Mouse (Mus musculus): Measurements from ENCODE around the gene Lrig1. TPM values are rescaled to one million over a fixed set of nuclear protein-coding genes. Genes with fewer than 3 reads are reported as not detected.

Lrig1 gene
- total and polyA plus RNA-seq, 2 experiments from 2014 or later = 10.7 to 53.3 TPM

GRCm38 (mm10) chr6:94620801-94621301, 79.1 kb downstream of the Lrig1 start:
- H3K27me3 ChIP-seq (ENCODE audit: insufficient read depth, low read length) = no peaks in the 10 kb centered on the region

DNA sequence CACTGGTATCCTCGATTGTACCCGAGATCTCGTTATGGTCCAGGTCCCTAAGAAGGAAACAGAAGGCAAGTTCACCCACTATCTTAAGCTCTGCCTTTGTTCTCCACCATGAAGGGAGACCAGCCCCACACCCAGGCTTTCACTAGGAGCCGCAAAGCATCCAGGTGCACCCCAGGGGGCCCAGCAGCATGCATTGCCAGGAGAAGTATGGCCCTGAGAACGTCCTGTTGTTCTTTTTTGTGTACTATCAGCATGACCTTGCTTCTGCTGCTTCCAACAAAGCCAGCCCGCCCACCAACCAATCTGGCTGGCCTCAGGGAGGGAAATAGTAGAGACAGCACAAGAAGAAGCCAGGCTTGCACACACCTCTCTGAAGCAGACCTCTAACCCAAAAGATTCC, 79.7 kb downstream of the Lrig1 start:
- Histone ChIP-seq H3K9ac (no peak overlapping the region), H3K36me3 (ENCODE audit: insufficient read depth) (0 out of 2 replicates have a peak, but pooled peaks cover 12% of the 10 kb centered on the region), H3K4me1 (ENCODE audit: insufficient read depth) (no peaks in the 10 kb centered on the region), H3K27ac (ENCODE audit: low read depth, low read length) (no peak overlapping the region), H3K4me2 (ENCODE audit: low read depth) (no peak overlapping the region), H3K9me3 (ENCODE audit: low read length) (no peaks in the 10 kb centered on the region), H3K27me3 (ENCODE audit: insufficient read depth, low read length) (no peaks in the 10 kb centered on the region), H3K4me3 (ENCODE audit: low read depth, low read length) (no peak overlapping the region)
- no peak for TF ChIP-seq CTCF (IDR thresholded peaks at IDR 0.05; ENCODE audit: low read depth)
- ATAC-seq (no peak), DNase-seq (no peak)
- WGBS = 66% methylated on average over 6 of the region's 6 CpGs

More at GRCm38 (mm10) chr6:94620801-94621301, 79.1 kb downstream of the Lrig1 start:
- DNase-seq = no peak
- Histone ChIP-seq H3K36me3 (ENCODE audit: insufficient read depth) (0 out of 2 replicates have a peak, but pooled peaks cover 12% of the 10 kb centered on the region), H3K27ac (ENCODE audit: low read depth, low read length) (no peak overlapping the region), H3K4me3 (ENCODE audit: low read depth, low read length) (no peak overlapping the region), H3K9me3 (ENCODE audit: low read length) (no peaks in the 10 kb centered on the region), H3K9ac (no peak overlapping the region), H3K4me1 (ENCODE audit: insufficient read depth) (no peaks in the 10 kb centered on the region), H3K4me2 (ENCODE audit: low read depth) (no peak overlapping the region)
- no peak for ATAC-seq
- WGBS = 83% methylated on average over 9 of the region's 9 CpGs
- TF ChIP-seq CTCF (IDR thresholded peaks at IDR 0.05; ENCODE audit: low read depth) = no peak

DNA sequence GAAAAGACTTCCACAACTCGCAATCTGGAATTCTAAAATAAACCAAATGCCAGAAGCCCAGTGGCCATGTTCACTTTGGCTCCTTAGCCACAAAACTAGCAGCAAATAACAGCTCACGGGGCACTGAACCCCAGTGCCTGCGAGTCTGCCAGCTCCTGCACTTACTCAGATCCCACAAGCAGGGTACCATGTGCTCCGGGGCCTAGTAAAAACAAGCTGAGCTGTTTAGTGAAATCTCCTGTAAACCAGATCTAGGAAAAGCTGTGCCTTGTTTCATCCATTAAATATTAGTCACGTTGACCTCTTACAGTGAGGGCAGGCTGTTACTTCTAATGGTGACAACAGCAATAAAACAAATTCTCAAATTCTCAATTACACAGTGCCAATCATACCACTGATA, 81.3 kb downstream of the Lrig1 start:
- H3K27ac ChIP-seq (ENCODE audit: low read depth, low read length) = no peak overlapping the region
- H3K36me3 ChIP-seq (ENCODE audit: insufficient read depth) = 0 out of 2 replicates have a peak, but pooled peaks cover 8% of the 10 kb centered on the region

GRCm38 (mm10) chr6:94615936-94616335, 84.0 kb downstream of the Lrig1 start:
- no peaks in the 10 kb centered on the region for H3K9me3 ChIP-seq (ENCODE audit: low read length)
- no peak overlapping the region for H3K27ac ChIP-seq (ENCODE audit: low read depth, low read length)
- ATAC-seq (no peak), DNase-seq (no peak)
- H3K4me1 ChIP-seq (ENCODE audit: insufficient read depth) = no peaks in the 10 kb centered on the region
- no peaks in the 10 kb centered on the region for H3K27me3 ChIP-seq (ENCODE audit: insufficient read depth, low read length)
- no peak overlapping the region for H3K4me3 ChIP-seq (ENCODE audit: low read depth, low read length)
- TF ChIP-seq CTCF (IDR thresholded peaks at IDR 0.05; ENCODE audit: low read depth) = no peak
- no peak overlapping the region for H3K9ac ChIP-seq
- WGBS = 85% methylated on average over 4 of the region's 4 CpGs
- H3K36me3 ChIP-seq (ENCODE audit: insufficient read depth) = peaks cover 15% of the 10 kb centered on the region; the same call in 1 of the 2 replicates
- H3K4me2 ChIP-seq (ENCODE audit: low read depth) = no peak overlapping the region

More for the DNA sequence above, 81.3 kb downstream of the Lrig1 start:
- no peaks in the 10 kb centered on the region for H3K4me1 ChIP-seq (ENCODE audit: insufficient read depth)
- DNase-seq (no peak), ATAC-seq (no peak)
- no peak overlapping the region for H3K4me2 ChIP-seq (ENCODE audit: low read depth)
- no peak overlapping the region for H3K9ac ChIP-seq
- WGBS = 79% methylated on average over 5 of the region's 5 CpGs
- H3K4me3 ChIP-seq (ENCODE audit: low read depth, low read length) = no peak overlapping the region
- TF ChIP-seq CTCF (IDR thresholded peaks at IDR 0.05; ENCODE audit: low read depth) = no peak
- no peaks in the 10 kb centered on the region for H3K27me3 ChIP-seq (ENCODE audit: insufficient read depth, low read length)
- no peaks in the 10 kb centered on the region for H3K9me3 ChIP-seq (ENCODE audit: low read length)

DNA sequence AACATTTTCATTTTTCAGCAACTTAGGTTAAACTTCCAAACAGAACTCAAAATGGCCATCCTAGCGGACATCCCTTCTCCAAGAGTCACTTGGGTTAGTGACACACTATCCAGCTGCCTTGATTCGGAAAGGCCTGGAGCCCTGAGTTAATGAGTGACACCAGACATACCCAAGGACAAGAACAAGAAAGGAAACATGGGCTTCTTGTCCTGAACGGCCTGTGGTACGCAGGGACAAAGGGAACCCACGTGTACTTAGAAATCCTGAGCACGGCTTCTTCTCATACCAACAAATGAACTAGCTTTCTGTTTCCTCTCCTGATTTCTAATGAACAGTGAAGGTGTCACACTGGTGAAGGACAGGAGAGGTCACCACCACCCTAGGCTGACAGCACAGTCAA, 85.6 kb downstream of the Lrig1 start:
- no peak for ATAC-seq
- TF ChIP-seq CTCF (IDR thresholded peaks at IDR 0.05; ENCODE audit: low read depth) = no peak
- Histone ChIP-seq H3K4me1 (ENCODE audit: insufficient read depth) (no peaks in the 10 kb centered on the region), H3K4me3 (ENCODE audit: low read depth, low read length) (no peak overlapping the region), H3K4me2 (ENCODE audit: low read depth) (no peak overlapping the region), H3K9me3 (ENCODE audit: low read length) (no peaks in the 10 kb centered on the region), H3K36me3 (ENCODE audit: insufficient read depth) (peaks cover 30% of the 10 kb centered on the region), H3K9ac (no peak overlapping the region), H3K27me3 (ENCODE audit: insufficient read depth, low read length) (no peaks in the 10 kb centered on the region), H3K27ac (ENCODE audit: low read depth, low read length) (no peak overlapping the region)
- whole genome bisulfite sequencing = 92% methylated on average over 6 of the region's 6 CpGs
- no peak for DNase-seq

DNA sequence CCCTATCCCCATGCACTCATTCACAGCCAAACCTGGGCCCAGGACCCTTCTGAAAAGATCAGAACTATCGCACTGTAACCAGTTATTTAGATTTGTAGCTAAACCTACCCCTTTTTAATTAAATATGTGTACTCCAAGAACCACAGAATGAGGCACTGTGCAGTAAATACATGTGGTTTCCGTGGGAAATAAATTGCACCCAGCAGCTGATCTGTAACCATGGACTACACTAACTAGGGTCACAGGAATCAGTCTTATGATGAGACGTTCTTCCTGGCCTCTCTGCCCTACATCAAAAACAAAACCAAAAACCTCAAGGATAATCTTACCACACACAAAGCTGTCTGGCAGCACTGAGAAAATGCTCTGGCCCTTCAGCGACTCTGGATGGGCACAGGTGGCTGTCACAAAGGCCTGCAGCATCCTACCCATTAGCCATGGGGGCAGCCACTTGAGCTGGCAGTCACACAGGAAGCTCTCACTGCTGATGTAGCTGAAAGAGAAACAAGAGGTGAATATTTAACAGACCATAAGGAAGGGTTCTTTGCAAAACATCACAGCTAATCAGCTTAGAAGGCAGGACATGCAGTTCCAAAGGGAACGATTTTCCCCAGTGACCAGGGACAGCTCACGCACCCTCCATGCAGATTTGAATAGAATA, 86.6 kb downstream of the Lrig1 start:
- Histone ChIP-seq H3K27ac (ENCODE audit: low read depth, low read length) (no peak overlapping the region), H3K27me3 (ENCODE audit: insufficient read depth, low read length) (no peaks in the 10 kb centered on the region), H3K36me3 (ENCODE audit: insufficient read depth) (peaks cover 32% of the 10 kb centered on the region), H3K4me2 (ENCODE audit: low read depth) (no peak overlapping the region), H3K9me3 (ENCODE audit: low read length) (no peaks in the 10 kb centered on the region), H3K4me3 (ENCODE audit: low read depth, low read length) (no peak overlapping the region), H3K4me1 (ENCODE audit: insufficient read depth) (no peaks in the 10 kb centered on the region), H3K9ac (no peak overlapping the region)
- ATAC-seq (peak; percentile 29; the same call in 1 of the 2 replicates), DNase-seq (no peak)
- TF ChIP-seq CTCF (IDR thresholded peaks at IDR 0.05; ENCODE audit: low read depth) = no peak
- 65% methylated on average over 6 of the region's 6 CpGs for WGBS

DNA sequence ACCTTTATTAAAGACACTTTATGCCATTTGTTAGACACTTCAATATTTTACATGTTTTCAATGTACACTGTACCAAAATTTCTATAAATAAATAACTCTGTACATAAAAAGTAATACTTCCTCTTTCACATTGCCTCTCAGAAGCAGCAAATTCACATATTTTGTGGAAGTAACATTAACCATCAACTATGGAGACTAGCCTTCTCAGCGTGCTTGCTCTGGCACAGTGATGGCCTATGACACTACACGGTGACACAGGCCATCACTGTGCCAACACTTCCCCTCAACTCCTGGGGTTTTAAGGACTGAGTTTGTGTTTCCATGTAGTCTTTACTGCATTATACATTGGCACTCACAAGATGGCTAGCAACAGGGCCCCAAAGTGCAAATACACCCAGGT, 95.4 kb downstream of the Lrig1 start:
- no peak overlapping the region for H3K27ac ChIP-seq (ENCODE audit: low read depth, low read length)
- H3K4me3 ChIP-seq (ENCODE audit: low read depth, low read length) = no peak overlapping the region
- ATAC-seq (no peak), DNase-seq (no peak)
- WGBS = 89% methylated on average over 2 of the region's 2 CpGs
- no peaks in the 10 kb centered on the region for H3K9me3 ChIP-seq (ENCODE audit: low read length)
- H3K4me2 ChIP-seq (ENCODE audit: low read depth) = no peak overlapping the region
- no peak for TF ChIP-seq CTCF (IDR thresholded peaks at IDR 0.05; ENCODE audit: low read depth)
- no peaks in the 10 kb centered on the region for H3K27me3 ChIP-seq (ENCODE audit: insufficient read depth, low read length)
- no peaks in the 10 kb centered on the region for H3K4me1 ChIP-seq (ENCODE audit: insufficient read depth)
- H3K36me3 ChIP-seq (ENCODE audit: insufficient read depth) = peaks cover 19% of the 10 kb centered on the region; the same call in 1 of the 2 replicates
- no peak overlapping the region for H3K9ac ChIP-seq

Measured in forebrain, postnatal 0 days (tissue).